Mouse (Mus musculus): ENCODE results near the gene Aff2. TPM values are rescaled to one million over a fixed set of nuclear protein-coding genes. Genes with fewer than 3 reads are reported as not detected.

The Aff2 gene
- polyA plus RNA-seq (2014; fragmentation: Nextera tagmentation; extraction: Ambion mirVana), result 14.7 and 16.8 TPM in 2 replicates

DNA sequence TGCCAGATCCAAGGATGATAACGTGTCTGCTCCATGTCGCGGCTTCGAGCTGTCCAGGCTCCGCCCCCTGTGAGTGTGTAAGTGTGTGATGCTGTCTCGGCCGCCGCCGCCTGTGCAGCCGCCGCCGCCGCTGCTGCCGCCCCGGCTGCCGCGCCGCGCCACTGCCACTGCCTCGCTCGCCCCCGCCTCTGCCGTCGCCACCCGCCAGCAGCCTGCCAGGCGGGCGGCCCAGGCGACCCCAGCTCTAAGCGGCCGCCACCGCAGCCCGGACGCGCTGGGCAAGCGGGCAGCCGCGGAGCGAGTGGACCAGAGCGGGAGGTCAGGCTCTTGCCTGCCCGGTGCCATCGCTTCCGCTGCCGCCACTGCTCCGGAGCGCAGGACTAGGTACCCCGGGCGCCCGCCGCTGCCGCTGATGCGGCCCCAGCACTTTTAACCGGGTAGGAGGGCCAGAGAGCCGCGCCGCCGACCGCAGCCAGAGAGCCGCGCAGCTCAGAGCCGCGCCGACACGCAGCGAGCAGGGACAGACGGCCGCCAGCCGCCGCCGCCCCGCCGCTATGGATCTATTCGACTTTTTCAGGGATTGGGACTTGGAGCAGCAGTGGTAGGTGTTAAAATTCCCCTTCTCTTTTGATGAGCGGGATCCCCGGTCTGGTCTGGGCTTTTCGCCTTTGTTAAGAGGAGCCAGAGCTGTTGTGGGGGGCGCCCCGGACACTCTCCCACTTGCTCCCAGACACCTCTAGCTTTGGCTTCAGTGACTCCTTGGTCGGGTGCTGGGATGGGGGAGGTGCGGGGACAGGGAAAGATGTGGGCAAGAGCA, at the start of gene Aff2:
Aff2 (plus strand) TSS at position 57 of the 817 bp plus-strand sequence.
- Histone ChIP-seq H3K4me1 (replicated peaks; ENCODE audit: control insufficient read depth, insufficient read depth, low read length) (peaks cover 4% of the 10 kb centered on the region; the same call in 1 of the 2 replicates), H3K4me3 (ENCODE audit: low read depth, low read length) (peak within 1 kb of the TSS; percentile 45), H3K4me2 (ENCODE audit: low read depth, low read length, severe bottlenecking) (peak within 1 kb of the TSS; percentile 61), H3K9me3 (ENCODE audit: control insufficient read depth, low read length) (no peaks in the 10 kb centered on the region), H3K9ac (ENCODE audit: low read length) (peak within 1 kb of the TSS; percentile 56), H3K27ac (ENCODE audit: low read depth, low read length) (peak within 1 kb of the TSS; percentile 18; the same call in 1 of the 2 replicates), H3K27me3 (ENCODE audit: control insufficient read depth, insufficient read depth, low read length) (no peaks in the 10 kb centered on the region), H3K36me3 (ENCODE audit: control insufficient read depth, insufficient read depth, low read length) (no peaks in the 10 kb centered on the region)
- WGBS, result 10% methylated on average over 35 of the region's 79 CpGs
- peak; percentile 77 for DNase-seq (ENCODE audit: low spot score)
- peak; percentile 91 for ATAC-seq (replicated peaks; ENCODE audit: low FRiP score)

DNA sequence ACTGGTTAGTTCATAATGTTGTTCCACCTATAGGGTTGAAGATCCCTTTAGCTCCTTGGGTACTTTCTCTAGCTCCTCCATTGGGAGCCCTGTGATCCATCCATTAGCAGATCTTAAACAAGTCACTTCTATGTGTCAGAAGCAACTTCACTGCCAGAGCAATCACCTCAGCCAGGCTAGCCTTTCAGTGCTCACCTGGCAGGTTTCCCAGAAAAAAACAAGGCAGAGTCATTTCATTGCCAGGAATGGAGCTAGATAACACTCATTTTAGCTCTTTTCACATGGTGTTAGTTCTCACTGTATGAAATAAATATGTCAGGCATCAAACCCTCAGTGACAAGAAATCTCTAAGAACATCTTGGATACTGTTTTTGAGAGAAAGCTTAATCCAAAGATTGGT, 22.8 kb upstream of the Aff2 start:
- Histone ChIP-seq H3K9ac (ENCODE audit: low read length) (no peak overlapping the region), H3K27ac (ENCODE audit: low read depth, low read length) (no peak overlapping the region), H3K4me2 (ENCODE audit: low read depth, low read length, severe bottlenecking) (no peak overlapping the region), H3K36me3 (ENCODE audit: control insufficient read depth, insufficient read depth, low read length) (no peaks in the 10 kb centered on the region), H3K27me3 (ENCODE audit: control insufficient read depth, insufficient read depth, low read length) (no peaks in the 10 kb centered on the region), H3K4me1 (replicated peaks; ENCODE audit: control insufficient read depth, insufficient read depth, low read length) (no peaks in the 10 kb centered on the region), H3K4me3 (ENCODE audit: low read depth, low read length) (no peak overlapping the region), H3K9me3 (ENCODE audit: control insufficient read depth, low read length) (no peaks in the 10 kb centered on the region)
- no peak for DNase-seq (ENCODE audit: low spot score)
- ATAC-seq (replicated peaks; ENCODE audit: low FRiP score), result no peak

DNA sequence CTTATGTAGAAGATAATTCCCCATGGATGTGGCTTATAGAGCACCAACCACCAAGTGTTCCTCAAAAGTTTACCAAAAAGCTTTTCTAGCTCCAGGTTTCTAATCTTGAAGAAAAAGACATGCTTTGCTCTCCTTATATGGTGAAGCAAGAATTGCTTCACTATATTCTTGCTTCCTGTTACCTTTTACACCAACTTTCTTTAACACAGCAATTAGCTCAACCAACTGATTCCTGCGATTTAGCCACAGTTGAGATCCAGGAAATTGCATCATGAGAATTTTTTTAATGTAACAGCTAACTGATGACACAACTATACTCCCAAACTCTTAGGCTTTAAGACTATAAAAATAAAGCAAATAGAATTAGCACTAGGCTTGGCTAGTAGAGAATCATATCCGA, 4.5 kb upstream of the Aff2 start:
- Histone ChIP-seq H3K9ac (ENCODE audit: low read length) (no peak overlapping the region), H3K36me3 (ENCODE audit: control insufficient read depth, insufficient read depth, low read length) (no peaks in the 10 kb centered on the region), H3K27me3 (ENCODE audit: control insufficient read depth, insufficient read depth, low read length) (no peaks in the 10 kb centered on the region), H3K9me3 (ENCODE audit: control insufficient read depth, low read length) (no peaks in the 10 kb centered on the region), H3K4me2 (ENCODE audit: low read depth, low read length, severe bottlenecking) (no peak overlapping the region), H3K4me1 (replicated peaks; ENCODE audit: control insufficient read depth, insufficient read depth, low read length) (no peaks in the 10 kb centered on the region), H3K27ac (ENCODE audit: low read depth, low read length) (no peak overlapping the region), H3K4me3 (ENCODE audit: low read depth, low read length) (no peak overlapping the region)
- WGBS, result 85% methylated on average over 2 of the region's 2 CpGs
- ATAC-seq (replicated peaks; ENCODE audit: low FRiP score) (no peak), DNase-seq (ENCODE audit: low spot score) (no peak)

DNA sequence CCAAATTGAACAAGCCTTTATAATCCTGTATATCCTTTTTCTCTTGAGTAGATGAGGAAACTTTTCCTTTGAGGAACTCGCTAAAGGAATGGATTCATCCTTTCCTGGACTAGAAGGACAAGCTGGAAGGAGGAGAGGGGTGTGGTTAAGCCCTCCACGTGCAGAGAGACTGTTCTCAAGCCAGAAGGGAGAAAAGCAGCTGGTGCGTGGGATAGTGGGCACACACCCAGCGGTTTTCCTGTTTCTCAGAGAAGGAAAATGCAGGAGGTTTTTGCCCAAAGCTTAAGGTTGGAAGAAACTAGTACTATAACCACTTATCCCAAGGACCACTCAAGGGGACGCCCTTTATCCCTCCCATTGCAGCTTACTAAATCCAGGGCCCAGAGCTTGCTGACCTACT, 734 bp upstream of the Aff2 start:
- 24% methylated on average over 5 of the region's 5 CpGs for WGBS
- Histone ChIP-seq H3K9ac (ENCODE audit: low read length) (no peak overlapping the region), H3K27ac (ENCODE audit: low read depth, low read length) (no peak overlapping the region), H3K4me2 (ENCODE audit: low read depth, low read length, severe bottlenecking) (peak overlapping the region; percentile 61), H3K27me3 (ENCODE audit: control insufficient read depth, insufficient read depth, low read length) (no peaks in the 10 kb centered on the region), H3K36me3 (ENCODE audit: control insufficient read depth, insufficient read depth, low read length) (no peaks in the 10 kb centered on the region), H3K4me1 (replicated peaks; ENCODE audit: control insufficient read depth, insufficient read depth, low read length) (peaks cover 4% of the 10 kb centered on the region; the same call in 1 of the 2 replicates), H3K9me3 (ENCODE audit: control insufficient read depth, low read length) (no peaks in the 10 kb centered on the region), H3K4me3 (ENCODE audit: low read depth, low read length) (peak overlapping the region; percentile 45; the same call in 1 of the 2 replicates)
- ATAC-seq (replicated peaks; ENCODE audit: low FRiP score), result no peak
- no peak for DNase-seq (ENCODE audit: low spot score)

DNA sequence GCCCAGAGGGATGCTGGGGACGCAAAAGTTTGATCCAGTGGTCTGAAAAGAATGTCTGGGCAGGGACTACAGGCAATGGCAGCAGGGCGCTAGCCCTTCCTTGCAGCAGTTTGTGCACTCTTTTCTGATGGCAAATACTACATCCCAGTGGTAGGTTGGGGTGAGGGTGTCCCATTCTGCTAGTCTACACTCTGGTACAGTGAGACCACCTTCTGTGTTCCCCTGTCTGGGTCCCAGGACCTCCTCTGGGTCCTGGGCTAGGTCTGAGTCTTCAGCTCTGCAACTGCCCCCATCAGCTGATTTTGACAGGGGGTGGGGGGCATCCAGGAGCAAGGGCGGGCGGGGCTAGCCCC, 233 bp upstream of the Aff2 start:
- ATAC-seq (replicated peaks; ENCODE audit: low FRiP score) (peak; percentile 62), DNase-seq (ENCODE audit: low spot score) (peak; percentile 53)
- Histone ChIP-seq H3K4me3 (ENCODE audit: low read depth, low read length) (peak overlapping the region; percentile 45), H3K36me3 (ENCODE audit: control insufficient read depth, insufficient read depth, low read length) (no peaks in the 10 kb centered on the region), H3K9me3 (ENCODE audit: control insufficient read depth, low read length) (no peaks in the 10 kb centered on the region), H3K9ac (ENCODE audit: low read length) (peak overlapping the region; percentile 56; the same call in 1 of the 2 replicates), H3K4me1 (replicated peaks; ENCODE audit: control insufficient read depth, insufficient read depth, low read length) (peaks cover 4% of the 10 kb centered on the region; the same call in 1 of the 2 replicates), H3K4me2 (ENCODE audit: low read depth, low read length, severe bottlenecking) (peak overlapping the region; percentile 61), H3K27me3 (ENCODE audit: control insufficient read depth, insufficient read depth, low read length) (no peaks in the 10 kb centered on the region), H3K27ac (ENCODE audit: low read depth, low read length) (no peak overlapping the region)
- WGBS, result 18% methylated on average over 4 of the region's 4 CpGs

DNA sequence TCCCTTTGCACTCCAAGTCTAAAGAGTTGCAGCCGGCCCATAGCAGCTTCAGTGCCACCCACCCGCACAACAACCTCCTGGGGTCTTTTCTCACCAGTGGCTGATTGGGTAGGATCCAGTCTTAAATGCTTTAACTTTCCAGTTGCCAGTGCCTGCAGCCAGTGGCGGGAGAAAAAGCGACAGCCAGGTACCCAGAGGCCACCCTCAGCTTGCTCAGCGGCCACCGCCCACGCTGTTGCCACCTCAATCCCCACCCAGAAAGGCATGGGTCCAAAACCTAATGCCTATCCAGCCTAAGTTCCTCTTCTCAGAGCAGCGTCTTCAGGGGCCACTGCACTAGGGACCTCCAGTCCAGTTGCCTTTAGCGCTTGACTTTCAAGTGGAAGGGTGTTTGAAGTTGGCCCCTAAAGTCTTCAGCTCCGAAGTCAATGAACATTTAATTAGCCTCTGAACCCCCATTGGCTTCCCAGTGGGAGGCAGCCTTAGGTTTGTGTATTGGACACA, 1.0 kb downstream of the Aff2 start:
- Histone ChIP-seq H3K4me3 (ENCODE audit: low read depth, low read length) (peak overlapping the region; percentile 45), H3K9me3 (ENCODE audit: control insufficient read depth, low read length) (no peaks in the 10 kb centered on the region), H3K9ac (ENCODE audit: low read length) (peak overlapping the region; percentile 56), H3K36me3 (ENCODE audit: control insufficient read depth, insufficient read depth, low read length) (no peaks in the 10 kb centered on the region), H3K27me3 (ENCODE audit: control insufficient read depth, insufficient read depth, low read length) (no peaks in the 10 kb centered on the region), H3K4me2 (ENCODE audit: low read depth, low read length, severe bottlenecking) (peak overlapping the region; percentile 61), H3K27ac (ENCODE audit: low read depth, low read length) (no peak overlapping the region), H3K4me1 (replicated peaks; ENCODE audit: control insufficient read depth, insufficient read depth, low read length) (peaks cover 4% of the 10 kb centered on the region; the same call in 1 of the 2 replicates)
- no peak for ATAC-seq (replicated peaks; ENCODE audit: low FRiP score)
- DNase-seq (ENCODE audit: low spot score), result no peak
- WGBS, result 11% methylated on average over 10 of the region's 10 CpGs

DNA sequence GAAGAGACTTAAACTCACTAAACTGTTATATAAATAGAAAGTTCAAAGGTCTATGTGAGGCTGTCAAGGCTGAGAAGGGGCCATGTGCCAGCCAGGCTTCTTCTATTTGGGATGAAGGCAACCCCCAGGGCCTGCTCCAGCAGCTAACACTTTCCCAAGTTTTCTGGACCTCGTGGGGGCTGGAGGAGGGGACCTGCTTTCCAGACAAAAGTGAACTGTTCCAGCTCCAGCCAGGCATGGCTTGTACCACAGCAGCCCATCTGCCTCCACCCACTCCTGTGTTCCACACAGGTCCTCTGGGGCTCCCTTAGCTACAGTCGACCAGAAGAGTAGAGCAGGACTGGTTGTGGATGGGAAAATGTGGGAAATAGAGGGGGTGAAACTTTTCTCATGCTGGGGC, 4.1 kb downstream of the Aff2 start:
- Histone ChIP-seq H3K9me3 (ENCODE audit: control insufficient read depth, low read length) (no peaks in the 10 kb centered on the region), H3K36me3 (ENCODE audit: control insufficient read depth, insufficient read depth, low read length) (no peaks in the 10 kb centered on the region), H3K27me3 (ENCODE audit: control insufficient read depth, insufficient read depth, low read length) (no peaks in the 10 kb centered on the region), H3K4me1 (replicated peaks; ENCODE audit: control insufficient read depth, insufficient read depth, low read length) (peaks cover 4% of the 10 kb centered on the region; the same call in 1 of the 2 replicates), H3K9ac (ENCODE audit: low read length) (no peak overlapping the region), H3K4me3 (ENCODE audit: low read depth, low read length) (no peak overlapping the region), H3K4me2 (ENCODE audit: low read depth, low read length, severe bottlenecking) (no peak overlapping the region), H3K27ac (ENCODE audit: low read depth, low read length) (no peak overlapping the region)
- ATAC-seq (replicated peaks; ENCODE audit: low FRiP score), result no peak; the same call in 1 of the 2 replicates
- peak; percentile 52 for DNase-seq (ENCODE audit: low spot score)
- WGBS, result 7% methylated on average over 2 of the region's 2 CpGs

DNA sequence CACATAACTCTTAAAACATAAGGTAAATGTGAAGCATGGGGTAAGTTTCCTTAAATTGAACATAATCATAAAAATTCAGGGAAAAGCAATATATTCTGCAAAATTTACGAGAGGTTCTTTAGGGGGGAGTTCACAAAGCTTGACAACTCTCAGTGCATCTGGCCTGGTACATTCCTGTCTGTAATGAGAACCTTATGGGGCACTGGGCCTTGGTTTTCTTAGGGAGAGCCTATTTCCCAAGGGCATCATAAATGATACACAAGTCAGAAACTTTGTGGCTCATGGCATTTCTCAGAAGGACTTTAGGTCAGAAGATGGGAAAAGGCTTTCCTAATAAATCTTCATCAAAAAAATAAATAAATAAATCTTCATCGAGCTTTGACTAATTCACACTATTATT, 13.2 kb downstream of the Aff2 start:
- no peak overlapping the region for H3K27ac ChIP-seq (ENCODE audit: low read depth, low read length)
- H3K4me2 ChIP-seq (ENCODE audit: low read depth, low read length, severe bottlenecking), result no peak overlapping the region
- no peaks in the 10 kb centered on the region for H3K4me1 ChIP-seq (replicated peaks; ENCODE audit: control insufficient read depth, insufficient read depth, low read length)
- H3K27me3 ChIP-seq (ENCODE audit: control insufficient read depth, insufficient read depth, low read length), result no peaks in the 10 kb centered on the region
- WGBS, result 76% methylated on average over 2 of the region's 2 CpGs
- H3K9ac ChIP-seq (ENCODE audit: low read length), result no peak overlapping the region
- H3K4me3 ChIP-seq (ENCODE audit: low read depth, low read length), result no peak overlapping the region
- ATAC-seq (replicated peaks; ENCODE audit: low FRiP score) (no peak), DNase-seq (ENCODE audit: low spot score) (no peak)
- no peaks in the 10 kb centered on the region for H3K9me3 ChIP-seq (ENCODE audit: control insufficient read depth, low read length)
- no peaks in the 10 kb centered on the region for H3K36me3 ChIP-seq (ENCODE audit: control insufficient read depth, insufficient read depth, low read length)
